Mouse (Mus musculus): ENCODE results near the gene Pmvk. TPM values are rescaled to one million over a fixed set of nuclear protein-coding genes. Genes with fewer than 3 reads are reported as not detected.

The Pmvk gene
- polyA plus RNA-seq, 1 experiment from 2014 or later, result 50.5 TPM

- Histone ChIP-seq H3K4me3 (ENCODE audit: low read depth, low read length) (no peak overlapping the region), H3K4me2 (replicated peaks; ENCODE audit: low read depth, low read length) (no peak overlapping the region), H3K9ac (replicated peaks; ENCODE audit: low read depth, low read length) (no peak overlapping the region), H3K9me3 (ENCODE audit: control insufficient read depth, low read depth, low read length) (no peaks in the 10 kb centered on the region), H3K27me3 (ENCODE audit: control insufficient read depth, insufficient read depth, low read length) (no peaks in the 10 kb centered on the region), H3K27ac (ENCODE audit: low read length) (no peak overlapping the region), H3K4me1 (ENCODE audit: control insufficient read depth, insufficient read depth, low read length) (no peaks in the 10 kb centered on the region), H3K36me3 (ENCODE audit: control insufficient read depth, insufficient read depth, low read length) (no peaks in the 10 kb centered on the region)
- ATAC-seq (ENCODE audit: insufficient number of reproducible peaks, insufficient read depth, low FRiP score, low read depth), result no peak
- 88% methylated on average over 5 of the region's 5 CpGs for WGBS
Measured at GRCm38 (mm10) chr3:89482249-89482648, 27.9 kb downstream of the Pmvk start.

GRCm38 (mm10) chr3:89484766-89485524 lies 30.6 kb downstream of the Pmvk start:
- no peaks in the 10 kb centered on the region for H3K4me1 ChIP-seq (ENCODE audit: control insufficient read depth, insufficient read depth, low read length)

GRCm38 (mm10) chr3:89486111-89486510 lies 31.8 kb downstream of the Pmvk start:
- no peak overlapping the region for H3K27ac ChIP-seq (ENCODE audit: low read length)
- H3K4me1 ChIP-seq (ENCODE audit: control insufficient read depth, insufficient read depth, low read length), result no peaks in the 10 kb centered on the region
- no peak overlapping the region for H3K4me2 ChIP-seq (replicated peaks; ENCODE audit: low read depth, low read length)
- H3K27me3 ChIP-seq (ENCODE audit: control insufficient read depth, insufficient read depth, low read length), result no peaks in the 10 kb centered on the region
- no peaks in the 10 kb centered on the region for H3K36me3 ChIP-seq (ENCODE audit: control insufficient read depth, insufficient read depth, low read length)
- H3K4me3 ChIP-seq (ENCODE audit: low read depth, low read length), result no peak overlapping the region
- H3K9me3 ChIP-seq (ENCODE audit: control insufficient read depth, low read depth, low read length), result no peaks in the 10 kb centered on the region
- H3K9ac ChIP-seq (replicated peaks; ENCODE audit: low read depth, low read length), result no peak overlapping the region
- WGBS, result 85% methylated on average over 8 of the region's 8 CpGs
- no peak for ATAC-seq (ENCODE audit: insufficient number of reproducible peaks, insufficient read depth, low FRiP score, low read depth)

More at GRCm38 (mm10) chr3:89484766-89485524, 30.6 kb downstream of the Pmvk start:
- ATAC-seq (ENCODE audit: insufficient number of reproducible peaks, insufficient read depth, low FRiP score, low read depth), result peak; percentile 88
- Histone ChIP-seq H3K9me3 (ENCODE audit: control insufficient read depth, low read depth, low read length) (no peaks in the 10 kb centered on the region), H3K36me3 (ENCODE audit: control insufficient read depth, insufficient read depth, low read length) (no peaks in the 10 kb centered on the region), H3K9ac (replicated peaks; ENCODE audit: low read depth, low read length) (no peak overlapping the region), H3K27me3 (ENCODE audit: control insufficient read depth, insufficient read depth, low read length) (no peaks in the 10 kb centered on the region), H3K4me3 (ENCODE audit: low read depth, low read length) (no peak overlapping the region), H3K4me2 (replicated peaks; ENCODE audit: low read depth, low read length) (peak overlapping the region; percentile 31; the same call in 1 of the 2 replicates), H3K27ac (ENCODE audit: low read length) (no peak overlapping the region)
- WGBS, result 16% methylated on average over 24 of the region's 24 CpGs

GRCm38 (mm10) chr3:89486916-89487702 lies 32.8 kb downstream of the Pmvk start:
- H3K4me1 ChIP-seq (ENCODE audit: control insufficient read depth, insufficient read depth, low read length), result no peaks in the 10 kb centered on the region
- no peak for ATAC-seq (ENCODE audit: insufficient number of reproducible peaks, insufficient read depth, low FRiP score, low read depth)
- WGBS, result 70% methylated on average over 20 of the region's 20 CpGs
- H3K36me3 ChIP-seq (ENCODE audit: control insufficient read depth, insufficient read depth, low read length), result no peaks in the 10 kb centered on the region
- no peak overlapping the region for H3K4me2 ChIP-seq (replicated peaks; ENCODE audit: low read depth, low read length)
- H3K4me3 ChIP-seq (ENCODE audit: low read depth, low read length), result no peak overlapping the region
- no peaks in the 10 kb centered on the region for H3K9me3 ChIP-seq (ENCODE audit: control insufficient read depth, low read depth, low read length)
- no peaks in the 10 kb centered on the region for H3K27me3 ChIP-seq (ENCODE audit: control insufficient read depth, insufficient read depth, low read length)
- H3K27ac ChIP-seq (ENCODE audit: low read length), result no peak overlapping the region
- no peak overlapping the region for H3K9ac ChIP-seq (replicated peaks; ENCODE audit: low read depth, low read length)

- H3K27ac ChIP-seq (ENCODE audit: low read length), result no peak overlapping the region
- WGBS, result 94% methylated on average over 3 of the region's 3 CpGs
- H3K4me1 ChIP-seq (ENCODE audit: control insufficient read depth, insufficient read depth, low read length), result peaks cover 5% of the 10 kb centered on the region; the same call in 1 of the 2 replicates
- H3K9ac ChIP-seq (replicated peaks; ENCODE audit: low read depth, low read length), result no peak overlapping the region
- H3K4me2 ChIP-seq (replicated peaks; ENCODE audit: low read depth, low read length), result no peak overlapping the region
- H3K27me3 ChIP-seq (ENCODE audit: control insufficient read depth, insufficient read depth, low read length), result no peaks in the 10 kb centered on the region
- no peaks in the 10 kb centered on the region for H3K9me3 ChIP-seq (ENCODE audit: control insufficient read depth, low read depth, low read length)
- no peak overlapping the region for H3K4me3 ChIP-seq (ENCODE audit: low read depth, low read length)
- no peaks in the 10 kb centered on the region for H3K36me3 ChIP-seq (ENCODE audit: control insufficient read depth, insufficient read depth, low read length)
- ATAC-seq (ENCODE audit: insufficient number of reproducible peaks, insufficient read depth, low FRiP score, low read depth), result no peak
Measured at GRCm38 (mm10) chr3:89490790-89491189, 36.4 kb downstream of the Pmvk start.

GRCm38 (mm10) chr3:89491559-89491958 lies 37.2 kb downstream of the Pmvk start:
- H3K9me3 ChIP-seq (ENCODE audit: control insufficient read depth, low read depth, low read length), result no peaks in the 10 kb centered on the region
- H3K36me3 ChIP-seq (ENCODE audit: control insufficient read depth, insufficient read depth, low read length), result no peaks in the 10 kb centered on the region
- WGBS, result 90% methylated on average over 5 of the region's 5 CpGs
- H3K4me2 ChIP-seq (replicated peaks; ENCODE audit: low read depth, low read length), result no peak overlapping the region
- H3K4me3 ChIP-seq (ENCODE audit: low read depth, low read length), result no peak overlapping the region
- no peaks in the 10 kb centered on the region for H3K27me3 ChIP-seq (ENCODE audit: control insufficient read depth, insufficient read depth, low read length)
- peaks cover 5% of the 10 kb centered on the region; the same call in 1 of the 2 replicates for H3K4me1 ChIP-seq (ENCODE audit: control insufficient read depth, insufficient read depth, low read length)
- no peak overlapping the region for H3K9ac ChIP-seq (replicated peaks; ENCODE audit: low read depth, low read length)
- H3K27ac ChIP-seq (ENCODE audit: low read length), result no peak overlapping the region
- no peak for ATAC-seq (ENCODE audit: insufficient number of reproducible peaks, insufficient read depth, low FRiP score, low read depth)

- Histone ChIP-seq H3K36me3 (ENCODE audit: control insufficient read depth, insufficient read depth, low read length) (no peaks in the 10 kb centered on the region), H3K27me3 (ENCODE audit: control insufficient read depth, insufficient read depth, low read length) (no peaks in the 10 kb centered on the region), H3K9ac (replicated peaks; ENCODE audit: low read depth, low read length) (no peak overlapping the region), H3K9me3 (ENCODE audit: control insufficient read depth, low read depth, low read length) (no peaks in the 10 kb centered on the region), H3K4me3 (ENCODE audit: low read depth, low read length) (no peak overlapping the region), H3K4me2 (replicated peaks; ENCODE audit: low read depth, low read length) (no peak overlapping the region), H3K27ac (ENCODE audit: low read length) (no peak overlapping the region), H3K4me1 (ENCODE audit: control insufficient read depth, insufficient read depth, low read length) (peaks cover 5% of the 10 kb centered on the region; the same call in 1 of the 2 replicates)
- no peak for ATAC-seq (ENCODE audit: insufficient number of reproducible peaks, insufficient read depth, low FRiP score, low read depth)
- WGBS, result 25% methylated on average over 8 of the region's 8 CpGs
Measured at GRCm38 (mm10) chr3:89492701-89493151, 38.4 kb downstream of the Pmvk start.

- ATAC-seq (ENCODE audit: insufficient number of reproducible peaks, insufficient read depth, low FRiP score, low read depth), result no peak
- no peaks in the 10 kb centered on the region for H3K36me3 ChIP-seq (ENCODE audit: control insufficient read depth, insufficient read depth, low read length)
- H3K4me2 ChIP-seq (replicated peaks; ENCODE audit: low read depth, low read length), result no peak overlapping the region
- no peaks in the 10 kb centered on the region for H3K9me3 ChIP-seq (ENCODE audit: control insufficient read depth, low read depth, low read length)
- H3K9ac ChIP-seq (replicated peaks; ENCODE audit: low read depth, low read length), result no peak overlapping the region
- H3K27ac ChIP-seq (ENCODE audit: low read length), result no peak overlapping the region
- 84% methylated on average over 5 of the region's 5 CpGs for WGBS
- H3K4me1 ChIP-seq (ENCODE audit: control insufficient read depth, insufficient read depth, low read length), result peaks cover 5% of the 10 kb centered on the region; the same call in 1 of the 2 replicates
- no peaks in the 10 kb centered on the region for H3K27me3 ChIP-seq (ENCODE audit: control insufficient read depth, insufficient read depth, low read length)
- H3K4me3 ChIP-seq (ENCODE audit: low read depth, low read length), result no peak overlapping the region
Measured at GRCm38 (mm10) chr3:89494630-89495029, 40.3 kb downstream of the Pmvk start.
